Comparison of ENCODE assay signal across 9 mouse cellular contexts in genomic region chr6:101354230-101354881, GRCm38 (mm10). TPM values are rescaled to one million over a fixed set of nuclear protein-coding genes. Genes with fewer than 3 reads are reported as not detected.
DNase-seq lines count a peak whose midpoint lies in the region; ATAC-seq and TF ChIP-seq lines count a peak whose summit lies in the region.
"Had no signal": no experiment of that assay in that cellular context is flagged by ENCODE, and none has a peak within 500 bp of the region (broad histone marks: within the 10 kb centered on the region; RNA-seq: fewer than 3 reads in every experiment).

No protein-coding gene starts in this region.

- no peak for TF ChIP-seq CTCF in Patski (IDR thresholded peaks at IDR 0.05)
- no peak for TF ChIP-seq CTCF in heart, postnatal 0 days (IDR thresholded peaks at IDR 0.05; ENCODE audit: low read depth)
- TF ChIP-seq CTCF in liver, postnatal 0 days (IDR thresholded peaks at IDR 0.05; ENCODE audit: low read depth): no peak

- H3K27me3 ChIP-seq in Patski: no peaks in the 10 kb centered on the region
- H3K27me3 ChIP-seq in embryonic facial prominence, embryonic 13.5 days: no peaks in the 10 kb centered on the region
- no peaks in the 10 kb centered on the region for H3K27me3 ChIP-seq in heart, postnatal 0 days (ENCODE audit: control insufficient read depth, insufficient read depth, low read length)
- H3K27me3 ChIP-seq in midbrain, embryonic 13.5 days: 0 out of 2 replicates have a peak, but pooled peaks cover 5% of the 10 kb centered on the region
- no peaks in the 10 kb centered on the region for H3K27me3 ChIP-seq in liver, postnatal 0 days (ENCODE audit: insufficient read depth, low read length)

- peak overlapping the region; percentile 66 for H3K27ac ChIP-seq in embryonic facial prominence, embryonic 13.5 days
- H3K27ac ChIP-seq in heart, postnatal 0 days (ENCODE audit: low read depth): peak overlapping the region; percentile 88
- H3K27ac ChIP-seq in midbrain, embryonic 13.5 days: peak overlapping the region; percentile 60
- no peak overlapping the region for H3K27ac ChIP-seq in liver, postnatal 0 days (ENCODE audit: low read depth)

- H3K36me3 ChIP-seq in embryonic facial prominence, embryonic 13.5 days: peaks cover 3% of the 10 kb centered on the region; the same call in 1 of the 2 replicates
- H3K36me3 ChIP-seq in heart, postnatal 0 days (replicated peaks; ENCODE audit: control insufficient read depth, insufficient read depth, low read length): no peaks in the 10 kb centered on the region; the same call in 1 of the 2 replicates
- no peaks in the 10 kb centered on the region for H3K36me3 ChIP-seq in midbrain, embryonic 13.5 days
- H3K36me3 ChIP-seq in liver, postnatal 0 days (replicated peaks; ENCODE audit: insufficient read depth, low read length): no peaks in the 10 kb centered on the region

- no peak overlapping the region for H3K4me2 ChIP-seq in embryonic facial prominence, embryonic 13.5 days
- peak overlapping the region; percentile 44 for H3K4me2 ChIP-seq in heart, postnatal 0 days (ENCODE audit: low read depth, low read length)
- H3K4me2 ChIP-seq in midbrain, embryonic 13.5 days (replicated peaks): no peak overlapping the region
- H3K4me2 ChIP-seq in liver, postnatal 0 days (ENCODE audit: low read depth, low read length): no peak overlapping the region

- TF ChIP-seq EP300 in heart, postnatal 0 days (IDR thresholded peaks at IDR 0.05; ENCODE audit: low read depth): peak; percentile 81
- no peak for TF ChIP-seq EP300 in liver, postnatal 0 days (IDR thresholded peaks at IDR 0.05; ENCODE audit: low read depth)

- CTCF ChIA-PET in Patski (lab: Charles Lee): no interaction called here

- no peaks in the 10 kb centered on the region for H3K9me3 ChIP-seq in embryonic facial prominence, embryonic 13.5 days
- no peaks in the 10 kb centered on the region for H3K9me3 ChIP-seq in heart, postnatal 0 days (replicated peaks; ENCODE audit: control insufficient read depth, low read length)
- no peaks in the 10 kb centered on the region for H3K9me3 ChIP-seq in midbrain, embryonic 13.5 days
- H3K9me3 ChIP-seq in liver, postnatal 0 days (ENCODE audit: low read length): no peaks in the 10 kb centered on the region

- in situ Hi-C loops in Patski (cut with MboI; ENCODE audit: low pct_unique_long_range_greater_than_20kb): no loop called here

- no peak overlapping the region for H3K9ac ChIP-seq in embryonic facial prominence, embryonic 13.5 days
- no peak overlapping the region for H3K9ac ChIP-seq in heart, postnatal 0 days (replicated peaks; ENCODE audit: low read depth, low read length)
- H3K9ac ChIP-seq in midbrain, embryonic 13.5 days (replicated peaks): no peak overlapping the region
- H3K9ac ChIP-seq in liver, postnatal 0 days (replicated peaks): no peak overlapping the region

- WGBS in embryonic facial prominence, embryonic 13.5 days: 46% methylated on average over 8 of the region's 8 CpGs
- 28% methylated on average over 8 of the region's 8 CpGs for WGBS in heart, postnatal 0 days
- 54% methylated on average over 8 of the region's 8 CpGs for WGBS in midbrain, embryonic 13.5 days
- WGBS in liver, postnatal 0 days (ENCODE audit: insufficient replicate concordance): 60% methylated on average over 8 of the region's 8 CpGs

- H3K4me3 ChIP-seq in embryonic facial prominence, embryonic 13.5 days: no peak overlapping the region
- 0 out of 2 replicates have a peak overlapping the region, but pooled peaks have one; percentile 7 for H3K4me3 ChIP-seq in heart, postnatal 0 days (ENCODE audit: low read depth, low read length)
- H3K4me3 ChIP-seq in midbrain, embryonic 13.5 days (replicated peaks): no peak overlapping the region
- H3K4me3 ChIP-seq in liver, postnatal 0 days (ENCODE audit: low read depth, low read length): no peak overlapping the region

- POLR2A ChIA-PET in Patski (lab: Charles Lee): no interaction called here

- ATAC-seq in Patski: peak; percentile 74
- ATAC-seq in embryonic facial prominence, embryonic 13.5 days (ENCODE audit: insufficient number of reproducible peaks, insufficient read depth, low FRiP score, low TSS enrichment, low read depth): peak; percentile 65; the same call in 1 of the 2 replicates
- peak; percentile 52 for ATAC-seq in heart, postnatal 0 days (ENCODE audit: insufficient read depth, low read depth)
- peak; percentile 77 for ATAC-seq in midbrain, embryonic 13.5 days
- no peak for ATAC-seq in liver, postnatal 0 days
- ATAC-seq: activated CD4-positive, CD25-positive, alpha-beta regulatory T cell, adult 4 months had no signal

- DNase-seq in Patski (ENCODE audit: low read depth, low spot score): no peak
- peak; percentile 71 for DNase-seq in heart, postnatal 0 days (ENCODE audit: low spot score)
- no peak for DNase-seq in liver, postnatal 0 days
- no peak for DNase-seq in urinary bladder, postnatal 4 days (ENCODE audit: low spot score in 2 of 2)
- no peak for DNase-seq in urinary bladder, postnatal 10 days (ENCODE audit: low spot score)
- DNase-seq: thymus, adult 18-20 months had no signal

- H3K4me1 ChIP-seq in embryonic facial prominence, embryonic 13.5 days: peaks cover 72% of the 10 kb centered on the region
- H3K4me1 ChIP-seq in heart, postnatal 0 days (ENCODE audit: control insufficient read depth, insufficient read depth): peaks cover 54% of the 10 kb centered on the region
- H3K4me1 ChIP-seq in midbrain, embryonic 13.5 days (replicated peaks): peaks cover 44% of the 10 kb centered on the region
- no peaks in the 10 kb centered on the region for H3K4me1 ChIP-seq in liver, postnatal 0 days (ENCODE audit: insufficient read depth)

RNA-seq across cellular contexts. Expression of gene Pdzrn3, which starts 23.3 kb away (rescaled TPM):
- polyA plus RNA-seq in Patski (2021): 10.1 TPM
- polyA plus RNA-seq in embryonic facial prominence, embryonic 13.5 days (2015; fragmentation: Nextera tagmentation; extraction: Ambion mirVana): 15.0 and 15.4 TPM in 2 replicates
- total RNA-seq in heart, postnatal 0 days (2014; rRNA removed; ENCODE audit: low replicate concordance): 116 and 128 TPM in 2 replicates
- polyA plus RNA-seq in heart, postnatal 0 days (2015; fragmentation: Nextera tagmentation; extraction: Ambion mirVana): 7.6 and 12.2 TPM in 2 replicates
- 22.7 and 33.2 TPM in 2 replicates for polyA plus RNA-seq in midbrain, embryonic 13.5 days (2015; fragmentation: Nextera tagmentation; extraction: Ambion mirVana)
- 0.60 and 0.69 TPM in 2 replicates for polyA plus RNA-seq in liver, postnatal 0 days (2015; fragmentation: Nextera tagmentation; extraction: Ambion mirVana)
- polyA plus RNA-seq: activated CD4-positive, CD25-positive, alpha-beta regulatory T cell, adult 4 months had no signal
